Mouse (Mus musculus) E14TG2a.4 (cell line): ENCODE measurements around the gene Ahcyl2.

Experiments used
- CTCF ChIP-seq: conservative IDR thresholded peaks from 2 replicates; pipeline ENCODE4 v1.5.1; 2014; ENCODE audit warnings: low read length
- NANOG ChIP-seq: IDR thresholded peaks from 2 replicates; pipeline ENCODE4 v1.6.1; 2014; ENCODE audit warnings: borderline replicate concordance, low read length, mixed read lengths

DNA sequence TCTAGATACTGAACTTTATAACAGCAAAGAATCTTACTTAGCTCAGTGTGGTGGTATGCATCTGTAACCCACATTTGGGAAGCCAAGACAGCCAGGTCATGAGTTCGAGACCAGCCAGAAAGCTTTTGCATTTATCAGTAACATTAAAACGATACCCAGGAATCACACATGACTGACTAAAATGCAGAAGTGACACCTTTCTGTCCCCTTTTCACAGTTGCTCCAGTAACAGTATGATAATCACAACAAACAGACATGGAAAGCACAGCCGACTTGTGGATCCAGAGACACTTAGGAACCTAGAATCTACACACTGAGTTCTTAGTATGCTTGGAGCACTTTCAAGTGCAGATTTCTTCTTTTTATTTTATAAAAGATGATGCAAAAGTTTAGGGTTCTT lies 113.0 kb downstream of the Ahcyl2 start:
- TF ChIP-seq CTCF (no peak), NANOG (no peak)
